Mouse (Mus musculus): ENCODE measurements around the gene Tdp1. TPM values are rescaled to one million over a fixed set of nuclear protein-coding genes. Genes with fewer than 3 reads are reported as not detected.

Gene Tdp1
- polyA plus RNA-seq, 1 experiment: 68.7 TPM

GRCm38 (mm10) chr12:99988144-99988543 lies 103.8 kb downstream of the Tdp1 start:
- 0 out of 2 replicates have a peak, but pooled peaks cover 2% of the 10 kb centered on the region for H3K9me3 ChIP-seq (replicated peaks; ENCODE audit: control insufficient read depth, insufficient read depth, low read length, poor library complexity, severe bottlenecking)
- no peaks in the 10 kb centered on the region for H3K36me3 ChIP-seq (ENCODE audit: control insufficient read depth, insufficient read depth, low read length, poor library complexity, severe bottlenecking)
- no peak overlapping the region for H3K9ac ChIP-seq (ENCODE audit: low read depth, poor library complexity, severe bottlenecking)

GRCm38 (mm10) chr12:99992362-99992862 lies 108.1 kb downstream of the Tdp1 start:
- TF ChIP-seq POLR2A (IDR thresholded peaks at IDR 0.05; ENCODE audit: insufficient read depth, low read length) (no peak), CTCF (IDR thresholded peaks at IDR 0.05; ENCODE audit: low read depth, low read length) (no peak), EP300 (IDR thresholded peaks at IDR 0.05; ENCODE audit: insufficient read depth, low read depth, low read length) (no peak)
- Histone ChIP-seq H3K9ac (ENCODE audit: low read depth, poor library complexity, severe bottlenecking) (no peak overlapping the region), H3K27me3 (ENCODE audit: control insufficient read depth, insufficient read depth, low read length, poor library complexity, severe bottlenecking) (no peaks in the 10 kb centered on the region), H3K4me1 (ENCODE audit: control insufficient read depth, insufficient read depth, low read length) (no peaks in the 10 kb centered on the region), H3K36me3 (ENCODE audit: control insufficient read depth, insufficient read depth, low read length, poor library complexity, severe bottlenecking) (no peaks in the 10 kb centered on the region), H3K27ac (ENCODE audit: insufficient read depth, low read length) (no peak overlapping the region), H3K4me3 (ENCODE audit: low read depth, low read length) (no peak overlapping the region), H3K9me3 (replicated peaks; ENCODE audit: control insufficient read depth, insufficient read depth, low read length, poor library complexity, severe bottlenecking) (0 out of 2 replicates have a peak, but pooled peaks cover 2% of the 10 kb centered on the region)

More at GRCm38 (mm10) chr12:99988144-99988543, 103.8 kb downstream of the Tdp1 start:
- no peaks in the 10 kb centered on the region for H3K27me3 ChIP-seq (ENCODE audit: control insufficient read depth, insufficient read depth, low read length, poor library complexity, severe bottlenecking)
- H3K4me3 ChIP-seq (ENCODE audit: low read depth, low read length): no peak overlapping the region
- TF ChIP-seq POLR2A (IDR thresholded peaks at IDR 0.05; ENCODE audit: insufficient read depth, low read length): no peak
- no peak for TF ChIP-seq CTCF (IDR thresholded peaks at IDR 0.05; ENCODE audit: low read depth, low read length)
- no peak for TF ChIP-seq EP300 (IDR thresholded peaks at IDR 0.05; ENCODE audit: insufficient read depth, low read depth, low read length)
- no peaks in the 10 kb centered on the region for H3K4me1 ChIP-seq (ENCODE audit: control insufficient read depth, insufficient read depth, low read length)
- no peak overlapping the region for H3K27ac ChIP-seq (ENCODE audit: insufficient read depth, low read length)

- Histone ChIP-seq H3K27me3 (ENCODE audit: control insufficient read depth, insufficient read depth, low read length, poor library complexity, severe bottlenecking) (no peaks in the 10 kb centered on the region), H3K4me3 (ENCODE audit: low read depth, low read length) (no peak overlapping the region), H3K4me1 (ENCODE audit: control insufficient read depth, insufficient read depth, low read length) (no peaks in the 10 kb centered on the region), H3K9ac (ENCODE audit: low read depth, poor library complexity, severe bottlenecking) (no peak overlapping the region), H3K27ac (ENCODE audit: insufficient read depth, low read length) (no peak overlapping the region), H3K9me3 (replicated peaks; ENCODE audit: control insufficient read depth, insufficient read depth, low read length, poor library complexity, severe bottlenecking) (0 out of 2 replicates have a peak, but pooled peaks cover 2% of the 10 kb centered on the region), H3K36me3 (ENCODE audit: control insufficient read depth, insufficient read depth, low read length, poor library complexity, severe bottlenecking) (no peaks in the 10 kb centered on the region)
- TF ChIP-seq EP300 (IDR thresholded peaks at IDR 0.05; ENCODE audit: insufficient read depth, low read depth, low read length) (no peak), CTCF (IDR thresholded peaks at IDR 0.05; ENCODE audit: low read depth, low read length) (no peak), POLR2A (IDR thresholded peaks at IDR 0.05; ENCODE audit: insufficient read depth, low read length) (no peak)
These were observed 109.0 kb downstream of the Tdp1 start for GRCm38 (mm10) chr12:99993146-99993890.

- Histone ChIP-seq H3K4me1 (ENCODE audit: control insufficient read depth, insufficient read depth, low read length) (peaks cover 2% of the 10 kb centered on the region), H3K27me3 (ENCODE audit: control insufficient read depth, insufficient read depth, low read length, poor library complexity, severe bottlenecking) (no peaks in the 10 kb centered on the region), H3K27ac (ENCODE audit: insufficient read depth, low read length) (no peak overlapping the region), H3K9me3 (replicated peaks; ENCODE audit: control insufficient read depth, insufficient read depth, low read length, poor library complexity, severe bottlenecking) (0 out of 2 replicates have a peak, but pooled peaks cover 2% of the 10 kb centered on the region), H3K36me3 (ENCODE audit: control insufficient read depth, insufficient read depth, low read length, poor library complexity, severe bottlenecking) (no peaks in the 10 kb centered on the region), H3K9ac (ENCODE audit: low read depth, poor library complexity, severe bottlenecking) (no peak overlapping the region), H3K4me3 (ENCODE audit: low read depth, low read length) (no peak overlapping the region)
- no peak for TF ChIP-seq EP300 (IDR thresholded peaks at IDR 0.05; ENCODE audit: insufficient read depth, low read depth, low read length)
- TF ChIP-seq CTCF (IDR thresholded peaks at IDR 0.05; ENCODE audit: low read depth, low read length): no peak
- TF ChIP-seq POLR2A (IDR thresholded peaks at IDR 0.05; ENCODE audit: insufficient read depth, low read length): no peak
These were observed 111.6 kb downstream of the Tdp1 start for GRCm38 (mm10) chr12:99995951-99996350.

- Histone ChIP-seq H3K27ac (ENCODE audit: insufficient read depth, low read length) (no peak overlapping the region), H3K27me3 (ENCODE audit: control insufficient read depth, insufficient read depth, low read length, poor library complexity, severe bottlenecking) (no peaks in the 10 kb centered on the region), H3K9me3 (replicated peaks; ENCODE audit: control insufficient read depth, insufficient read depth, low read length, poor library complexity, severe bottlenecking) (no peaks in the 10 kb centered on the region), H3K9ac (ENCODE audit: low read depth, poor library complexity, severe bottlenecking) (no peak overlapping the region), H3K4me3 (ENCODE audit: low read depth, low read length) (no peak overlapping the region), H3K4me1 (ENCODE audit: control insufficient read depth, insufficient read depth, low read length) (peaks cover 2% of the 10 kb centered on the region), H3K36me3 (ENCODE audit: control insufficient read depth, insufficient read depth, low read length, poor library complexity, severe bottlenecking) (no peaks in the 10 kb centered on the region)
- TF ChIP-seq POLR2A (IDR thresholded peaks at IDR 0.05; ENCODE audit: insufficient read depth, low read length) (no peak), CTCF (IDR thresholded peaks at IDR 0.05; ENCODE audit: low read depth, low read length) (no peak), EP300 (IDR thresholded peaks at IDR 0.05; ENCODE audit: insufficient read depth, low read depth, low read length) (no peak)
These were observed 115.4 kb downstream of the Tdp1 start for GRCm38 (mm10) chr12:99999726-100000125.

GRCm38 (mm10) chr12:100000381-100000780 lies 116.1 kb downstream of the Tdp1 start:
- H3K27ac ChIP-seq (ENCODE audit: insufficient read depth, low read length): no peak overlapping the region
- H3K9me3 ChIP-seq (replicated peaks; ENCODE audit: control insufficient read depth, insufficient read depth, low read length, poor library complexity, severe bottlenecking): no peaks in the 10 kb centered on the region

More at GRCm38 (mm10) chr12:100000381-100000780, 116.1 kb downstream of the Tdp1 start:
- H3K27me3 ChIP-seq (ENCODE audit: control insufficient read depth, insufficient read depth, low read length, poor library complexity, severe bottlenecking): no peaks in the 10 kb centered on the region
- peaks cover 2% of the 10 kb centered on the region for H3K4me1 ChIP-seq (ENCODE audit: control insufficient read depth, insufficient read depth, low read length)
- TF ChIP-seq POLR2A (IDR thresholded peaks at IDR 0.05; ENCODE audit: insufficient read depth, low read length): no peak
- no peak for TF ChIP-seq EP300 (IDR thresholded peaks at IDR 0.05; ENCODE audit: insufficient read depth, low read depth, low read length)
- no peak for TF ChIP-seq CTCF (IDR thresholded peaks at IDR 0.05; ENCODE audit: low read depth, low read length)
- no peak overlapping the region for H3K4me3 ChIP-seq (ENCODE audit: low read depth, low read length)
- no peak overlapping the region for H3K9ac ChIP-seq (ENCODE audit: low read depth, poor library complexity, severe bottlenecking)
- H3K36me3 ChIP-seq (ENCODE audit: control insufficient read depth, insufficient read depth, low read length, poor library complexity, severe bottlenecking): no peaks in the 10 kb centered on the region

All from ES-Bruce4 (cell line).